Mouse (Mus musculus) midbrain, embryonic 15.5 days (tissue): Measurements from ENCODE around the gene Gna11. TPM values are rescaled to one million over a fixed set of nuclear protein-coding genes. Genes with fewer than 3 reads are reported as not detected.

Source experiments
- ATAC-seq: fragments of 200-750 bp; cut with Nextera tagmentation; replicated peaks from 2 replicates; pipeline ENCODE4 v1.8.0; 2017; ENCODE audit warnings: moderate TSS enrichment
- H3K27ac ChIP-seq: fragments of 300-500 bp; sonication (generic); 2 replicates; pipeline ENCODE4 v1.5.1; 2015; ENCODE audit warnings: mild to moderate bottlenecking, inconsistent platforms
- H3K27me3 ChIP-seq: fragments of 300-500 bp; sonication (generic); replicated peaks from 2 replicates; pipeline ENCODE4 v1.6.1; 2015; ENCODE audit warnings: inconsistent platforms
- H3K36me3 ChIP-seq: fragments of 300-500 bp; sonication (generic); replicated peaks from 2 replicates; pipeline ENCODE4 v1.6.1; 2015; ENCODE audit warnings: inconsistent platforms
- H3K4me1 ChIP-seq: fragments of 300-500 bp; sonication (generic); 2 replicates; pipeline ENCODE4 v1.6.1; 2015; ENCODE audit warnings: inconsistent platforms
- H3K4me2 ChIP-seq: fragments of 300-500 bp; sonication (generic); 2 replicates; pipeline ENCODE4 v1.6.1; 2015; ENCODE audit warnings: inconsistent platforms, mild to moderate bottlenecking, moderate library complexity
- H3K4me3 ChIP-seq: fragments of 300-500 bp; sonication (generic); 2 replicates; pipeline ENCODE4 v1.5.1; 2015; ENCODE audit warnings: mild to moderate bottlenecking, inconsistent platforms
- H3K9ac ChIP-seq: fragments of 300-500 bp; sonication (generic); 2 replicates; pipeline ENCODE4 v1.6.1; 2015; ENCODE audit warnings: mild to moderate bottlenecking, inconsistent platforms
- H3K9me3 ChIP-seq: fragments of 300-500 bp; sonication (generic); 2 replicates; pipeline ENCODE4 v1.6.1; 2016; ENCODE audit warnings: inconsistent platforms
- WGBS: fragments of 180-500 bp; shearing (Covaris S2); methylation state at CpG from one replicate; pipeline ENCODE4 v1.1.7; 2015; ENCODE audit warnings: mixed read lengths; 5-methylcytosine and 5-hydroxymethylcytosine counted together
- polyA plus RNA-seq: library from polyadenylated mRNA; unstranded; fragments of >200 nt; fragmentation: Nextera tagmentation; extraction: Ambion mirVana; gene quantifications from 2 replicates; pipeline ENCODE4 v1.2.1, GENCODE M21; 2015

The Gna11 gene
- polyA plus RNA-seq, 1 experiment from 2014 or later = 100 TPM

- 12% methylated on average over 9 of the region's 9 CpGs for WGBS
- ATAC-seq = no peak
- Histone ChIP-seq H3K4me2 (no peak overlapping the region), H3K27me3 (peaks cover 44% of the 10 kb centered on the region), H3K36me3 (no peaks in the 10 kb centered on the region), H3K9me3 (no peaks in the 10 kb centered on the region), H3K4me1 (peaks cover 63% of the 10 kb centered on the region), H3K9ac (no peak overlapping the region), H3K27ac (no peak overlapping the region), H3K4me3 (no peak overlapping the region)
Observed at GRCm38 (mm10) chr10:81572975-81573374, 28.0 kb upstream of the Gna11 start.

DNA sequence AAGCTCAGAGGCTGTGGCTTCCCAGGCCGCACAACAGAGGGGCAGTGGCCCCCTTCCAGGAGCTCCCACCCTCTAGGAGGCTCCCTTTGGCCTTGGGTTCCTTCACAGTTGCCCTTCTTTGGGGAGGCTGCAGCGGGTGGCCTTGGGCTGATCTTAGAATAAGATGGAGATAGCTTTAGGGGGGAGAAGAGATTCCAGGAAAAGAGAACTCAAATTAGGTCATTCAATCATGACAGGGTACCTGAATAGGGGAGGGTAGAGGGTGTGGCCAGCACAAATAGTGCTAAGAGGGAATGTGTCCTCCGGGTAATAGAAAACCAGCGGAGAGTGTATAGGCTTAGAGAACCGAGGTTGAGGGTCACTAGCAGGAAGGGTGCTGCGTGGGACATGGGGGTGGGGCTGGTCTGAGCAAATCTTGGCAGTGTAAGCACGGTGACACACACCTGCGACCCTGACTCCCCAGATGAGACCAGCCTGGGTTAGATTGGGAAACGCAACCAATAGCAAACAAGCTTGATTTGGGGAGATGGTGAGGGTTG is 27.2 kb upstream of the Gna11 start:
- Histone ChIP-seq H3K36me3 (no peaks in the 10 kb centered on the region), H3K27ac (peak overlapping the region; percentile 43; the same call in 1 of the 2 replicates), H3K27me3 (peaks cover 45% of the 10 kb centered on the region), H3K4me1 (peaks cover 66% of the 10 kb centered on the region), H3K9me3 (no peaks in the 10 kb centered on the region), H3K4me2 (peak overlapping the region; percentile 73), H3K4me3 (peak overlapping the region; percentile 38), H3K9ac (no peak overlapping the region)
- 5% methylated on average over 9 of the region's 9 CpGs for WGBS
- ATAC-seq = peak; percentile 2; the same call in 1 of the 2 replicates

- WGBS = 1% methylated on average over 18 of the region's 18 CpGs
- peaks cover 46% of the 10 kb centered on the region for H3K27me3 ChIP-seq
- H3K9ac ChIP-seq = no peak overlapping the region
- ATAC-seq = peak; percentile 94
- H3K4me3 ChIP-seq = peak overlapping the region; percentile 38
- peak overlapping the region; percentile 89 for H3K27ac ChIP-seq
- no peaks in the 10 kb centered on the region for H3K9me3 ChIP-seq
- H3K4me1 ChIP-seq = peaks cover 66% of the 10 kb centered on the region
- no peaks in the 10 kb centered on the region for H3K36me3 ChIP-seq
- peak overlapping the region; percentile 73 for H3K4me2 ChIP-seq
Observed at GRCm38 (mm10) chr10:81571501-81571876, 26.5 kb upstream of the Gna11 start.

DNA sequence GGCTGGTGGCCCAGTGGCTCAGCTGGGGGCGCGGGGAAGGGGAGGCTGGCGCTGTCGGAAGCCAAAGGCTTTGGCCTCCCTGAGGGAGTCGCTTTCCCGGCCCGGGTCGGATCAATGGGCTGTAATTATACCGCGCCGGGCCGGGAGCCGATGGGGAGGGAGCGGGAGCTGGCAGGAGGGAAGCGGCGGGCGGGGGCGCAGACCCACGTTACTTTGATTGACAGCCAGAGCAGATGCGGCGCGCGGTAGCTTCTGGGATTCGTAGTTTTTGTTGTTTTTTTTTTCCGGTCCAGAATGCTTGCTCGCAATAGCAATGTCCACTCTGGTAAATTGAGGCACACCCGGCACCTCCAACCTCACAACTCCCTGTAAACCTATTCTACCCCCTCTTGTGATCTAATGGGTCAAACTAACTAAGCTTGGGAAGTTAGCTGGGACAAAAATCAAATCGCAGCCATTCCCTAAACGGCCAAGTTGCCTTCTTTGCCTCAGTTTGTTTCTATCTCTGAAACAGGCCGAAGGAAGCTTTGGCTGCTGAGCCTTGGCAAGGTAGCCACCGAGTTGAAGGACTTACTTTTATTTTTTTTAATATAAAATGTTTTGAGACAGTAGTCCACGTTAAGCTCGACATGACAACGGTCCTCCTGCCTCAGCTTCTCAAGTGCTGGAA is 26.0 kb upstream of the Gna11 start:
- Histone ChIP-seq H3K9ac (0 out of 2 replicates have a peak overlapping the region, but pooled peaks have one; percentile 10), H3K27ac (peak overlapping the region; percentile 89), H3K9me3 (no peaks in the 10 kb centered on the region), H3K4me3 (peak overlapping the region; percentile 38), H3K4me1 (peaks cover 62% of the 10 kb centered on the region), H3K36me3 (no peaks in the 10 kb centered on the region), H3K4me2 (peak overlapping the region; percentile 73), H3K27me3 (peaks cover 45% of the 10 kb centered on the region)
- ATAC-seq = peak; percentile 70
- under 1% methylated on average over 34 of the region's 34 CpGs for WGBS

GRCm38 (mm10) chr10:81570238-81570800 is 25.3 kb upstream of the Gna11 start:
- H3K27me3 ChIP-seq = peaks cover 47% of the 10 kb centered on the region
- H3K4me1 ChIP-seq = peaks cover 56% of the 10 kb centered on the region
- 0% methylated on average over 11 of the region's 11 CpGs for WGBS
- H3K27ac ChIP-seq = peak overlapping the region; percentile 89
- peak overlapping the region; percentile 38 for H3K4me3 ChIP-seq
- no peaks in the 10 kb centered on the region for H3K9me3 ChIP-seq
- H3K4me2 ChIP-seq = peak overlapping the region; percentile 73
- ATAC-seq = peak; percentile 27
- H3K9ac ChIP-seq = 0 out of 2 replicates have a peak overlapping the region, but pooled peaks have one; percentile 10
- H3K36me3 ChIP-seq = peaks cover 1% of the 10 kb centered on the region; the same call in 1 of the 2 replicates

DNA sequence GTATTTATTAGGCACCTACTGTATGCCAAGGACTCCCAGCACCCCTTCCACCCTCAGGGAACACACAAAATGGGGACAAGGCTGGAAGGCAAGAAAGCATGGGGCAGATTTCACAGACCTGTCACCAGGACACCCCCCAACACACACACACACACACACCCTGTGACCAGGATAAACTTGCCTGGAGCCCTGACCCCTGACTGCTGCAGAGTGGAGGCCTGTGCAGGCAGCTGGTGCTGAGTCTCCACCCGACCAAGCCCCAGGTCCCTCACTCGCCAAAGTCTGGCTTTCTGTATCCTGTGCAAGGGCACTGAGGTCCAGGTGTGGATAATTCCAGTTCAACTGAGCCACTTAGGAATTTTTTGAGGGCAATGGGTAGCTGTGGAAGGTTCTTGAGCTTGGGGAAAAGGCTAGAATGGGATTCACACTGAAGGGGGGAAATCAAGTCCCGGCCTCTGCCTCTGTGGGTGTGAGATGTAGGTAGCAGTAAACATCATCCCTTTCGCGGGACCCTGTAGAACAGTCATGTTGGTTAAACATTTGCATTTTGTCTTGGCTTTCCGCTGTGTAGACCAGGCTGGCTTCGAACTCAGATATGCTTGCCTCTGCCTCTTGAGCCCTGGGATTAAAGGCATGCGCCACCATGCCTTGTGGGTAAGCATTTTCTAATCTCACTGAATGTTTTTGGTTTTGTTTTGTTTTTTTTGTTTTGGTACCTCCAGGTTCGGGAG is 24.7 kb upstream of the Gna11 start:
- Histone ChIP-seq H3K27me3 (peaks cover 53% of the 10 kb centered on the region), H3K27ac (peak overlapping the region; percentile 89), H3K36me3 (peaks cover 8% of the 10 kb centered on the region; the same call in 1 of the 2 replicates), H3K4me1 (peaks cover 56% of the 10 kb centered on the region), H3K9me3 (no peaks in the 10 kb centered on the region), H3K9ac (no peak overlapping the region), H3K4me3 (no peak overlapping the region), H3K4me2 (no peak overlapping the region)
- WGBS = 40% methylated on average over 9 of the region's 9 CpGs
- ATAC-seq = no peak

- H3K9ac ChIP-seq = no peak overlapping the region
- peak overlapping the region; percentile 89 for H3K27ac ChIP-seq
Observed at GRCm38 (mm10) chr10:81568381-81569191, 23.6 kb upstream of the Gna11 start.

DNA sequence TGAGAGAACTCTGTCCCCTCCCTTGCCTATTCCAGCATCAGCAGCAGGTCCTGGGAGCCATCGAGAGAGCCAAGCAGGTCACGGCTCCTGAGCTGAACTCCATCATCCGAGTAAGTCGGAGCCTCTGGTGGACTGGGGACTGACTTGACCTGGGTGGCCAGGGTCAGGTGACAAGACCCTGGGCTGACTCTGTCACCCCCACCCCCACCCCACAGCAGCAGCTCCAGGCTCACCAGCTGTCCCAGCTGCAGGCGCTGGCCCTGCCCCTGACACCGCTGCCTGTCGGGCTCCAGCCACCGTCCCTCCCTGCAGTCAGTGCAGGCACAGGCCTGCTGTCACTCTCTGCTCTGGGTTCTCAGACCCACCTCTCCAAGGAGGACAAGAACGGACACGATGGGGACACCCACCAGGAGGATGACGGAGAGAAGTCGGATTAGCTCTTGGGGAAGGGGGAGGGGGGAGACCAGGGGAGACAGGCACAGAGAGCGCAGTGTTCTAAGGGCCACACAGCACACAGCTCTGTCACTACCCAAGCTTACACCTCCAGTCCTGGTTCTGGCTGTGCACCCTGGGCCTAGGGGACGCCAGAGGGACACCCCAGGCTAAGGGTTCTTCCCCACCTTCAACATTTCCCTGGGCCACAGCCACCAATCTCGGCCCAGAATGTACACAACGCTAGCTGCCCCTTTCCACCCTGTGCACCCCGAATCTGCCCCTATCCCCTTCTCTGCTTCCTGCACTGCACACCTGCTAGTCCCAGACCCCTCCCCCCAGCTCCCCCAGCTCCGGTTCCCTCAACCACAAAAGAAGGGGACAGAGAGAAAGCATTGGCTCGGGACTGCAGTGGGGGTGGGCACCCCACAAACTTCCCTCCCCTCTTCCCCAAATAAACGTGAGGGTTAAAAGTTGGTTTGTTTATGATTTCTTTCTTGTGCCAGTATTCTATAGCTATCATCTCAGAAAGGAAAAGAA is 20.6 kb upstream of the Gna11 start:
- H3K4me1 ChIP-seq = peaks cover 69% of the 10 kb centered on the region
- ATAC-seq = no peak
- peaks cover 11% of the 10 kb centered on the region; the same call in 1 of the 2 replicates for H3K36me3 ChIP-seq
- WGBS = 35% methylated on average over 20 of the region's 20 CpGs
- no peak overlapping the region for H3K9ac ChIP-seq
- no peak overlapping the region for H3K4me3 ChIP-seq
- no peaks in the 10 kb centered on the region for H3K9me3 ChIP-seq
- H3K27ac ChIP-seq = no peak overlapping the region
- peaks cover 31% of the 10 kb centered on the region for H3K27me3 ChIP-seq
- no peak overlapping the region for H3K4me2 ChIP-seq

More at GRCm38 (mm10) chr10:81568381-81569191, 23.6 kb upstream of the Gna11 start:
- WGBS = 9% methylated on average over 15 of the region's 16 CpGs
- H3K27me3 ChIP-seq = peaks cover 44% of the 10 kb centered on the region
- peaks cover 65% of the 10 kb centered on the region for H3K4me1 ChIP-seq
- no peaks in the 10 kb centered on the region for H3K9me3 ChIP-seq
- no peak overlapping the region for H3K4me3 ChIP-seq
- peaks cover 11% of the 10 kb centered on the region; the same call in 1 of the 2 replicates for H3K36me3 ChIP-seq
- H3K4me2 ChIP-seq = peak overlapping the region; percentile 17
- no peak for ATAC-seq

GRCm38 (mm10) chr10:81564734-81565133 is 19.7 kb upstream of the Gna11 start:
- Histone ChIP-seq H3K27ac (no peak overlapping the region), H3K4me1 (peaks cover 66% of the 10 kb centered on the region)
- 22% methylated on average over 10 of the region's 10 CpGs for WGBS

GRCm38 (mm10) chr10:81564216-81564615 is 19.2 kb upstream of the Gna11 start:
- Histone ChIP-seq H3K9me3 (no peaks in the 10 kb centered on the region), H3K36me3 (peaks cover 11% of the 10 kb centered on the region; the same call in 1 of the 2 replicates), H3K4me1 (peaks cover 61% of the 10 kb centered on the region), H3K4me3 (peak overlapping the region; percentile 9; the same call in 1 of the 2 replicates), H3K27me3 (peaks cover 31% of the 10 kb centered on the region), H3K27ac (no peak overlapping the region), H3K4me2 (peak overlapping the region; percentile 33), H3K9ac (no peak overlapping the region)
- WGBS = 11% methylated on average over 10 of the region's 10 CpGs
- ATAC-seq = no peak

More at GRCm38 (mm10) chr10:81564734-81565133, 19.7 kb upstream of the Gna11 start:
- H3K4me3 ChIP-seq = no peak overlapping the region
- no peak for ATAC-seq
- no peaks in the 10 kb centered on the region for H3K9me3 ChIP-seq
- H3K36me3 ChIP-seq = peaks cover 11% of the 10 kb centered on the region; the same call in 1 of the 2 replicates
- H3K27me3 ChIP-seq = peaks cover 31% of the 10 kb centered on the region
- H3K9ac ChIP-seq = no peak overlapping the region
- H3K4me2 ChIP-seq = no peak overlapping the region
